Mouse (Mus musculus) left cerebral cortex, postnatal 4 days (tissue): ENCODE data around the gene Vps13d. TPM values are rescaled to one million over a fixed set of nuclear protein-coding genes. Genes with fewer than 3 reads are reported as not detected.
A peak's percentile ranks its signal among the peaks of the same experiment; 100 is the strongest.

Experiments
- DNase-seq: peaks from one replicate; pipeline ENCODE4 v3.0.0-alpha.2; 2022
- intact Hi-C: fragments of 180-260 bp; cut with DNase I; formaldehyde crosslinking; loops from one replicate; pipeline ENCODE4 v1.15.1; 2025
- total RNA-seq, 2 experiments: library from RNA; stranded (reverse); gene quantifications; 2 replicates each; pipeline ENCODE4 v1.2.3; 2021

Gene Vps13d
- 10 to 100 TPM; 50.3 to 51.0 TPM for total RNA-seq

DNA sequence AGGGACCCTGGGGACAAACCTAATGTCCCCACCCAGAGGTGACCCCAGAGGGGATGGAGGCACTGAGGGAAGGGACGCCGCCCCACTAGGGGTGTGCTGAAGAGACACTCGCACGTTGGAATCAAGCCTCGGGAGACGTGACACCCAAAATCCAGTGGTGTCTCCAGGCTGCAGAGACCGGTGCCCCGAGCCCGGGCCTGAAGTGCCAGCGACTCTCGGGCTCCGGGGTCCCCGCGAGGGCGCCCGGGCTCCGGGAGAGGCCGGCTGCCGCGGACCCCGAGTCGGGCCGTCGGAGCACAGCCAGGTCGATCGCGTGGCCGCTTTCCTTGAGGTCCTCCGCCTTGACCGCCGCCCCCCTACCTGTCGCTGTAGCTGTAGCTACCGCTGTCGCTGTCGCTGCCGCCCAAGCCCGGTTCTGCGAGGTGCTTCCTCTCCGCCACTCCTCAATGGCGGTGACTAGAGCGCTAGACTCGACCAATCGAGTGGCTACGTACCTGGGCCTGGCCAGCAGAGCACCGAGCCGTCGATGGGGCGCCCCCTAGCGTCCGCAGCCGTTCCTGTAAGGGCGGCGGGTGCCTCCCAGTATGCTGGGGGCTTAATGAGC lies at the start of gene Vps13d:
Gene Vps13d, minus strand, starts transcription at position 447 of the 604 bp plus-strand sequence.
- peak; percentile 94 for DNase-seq
- intact Hi-C loops, result no loop called here

DNA sequence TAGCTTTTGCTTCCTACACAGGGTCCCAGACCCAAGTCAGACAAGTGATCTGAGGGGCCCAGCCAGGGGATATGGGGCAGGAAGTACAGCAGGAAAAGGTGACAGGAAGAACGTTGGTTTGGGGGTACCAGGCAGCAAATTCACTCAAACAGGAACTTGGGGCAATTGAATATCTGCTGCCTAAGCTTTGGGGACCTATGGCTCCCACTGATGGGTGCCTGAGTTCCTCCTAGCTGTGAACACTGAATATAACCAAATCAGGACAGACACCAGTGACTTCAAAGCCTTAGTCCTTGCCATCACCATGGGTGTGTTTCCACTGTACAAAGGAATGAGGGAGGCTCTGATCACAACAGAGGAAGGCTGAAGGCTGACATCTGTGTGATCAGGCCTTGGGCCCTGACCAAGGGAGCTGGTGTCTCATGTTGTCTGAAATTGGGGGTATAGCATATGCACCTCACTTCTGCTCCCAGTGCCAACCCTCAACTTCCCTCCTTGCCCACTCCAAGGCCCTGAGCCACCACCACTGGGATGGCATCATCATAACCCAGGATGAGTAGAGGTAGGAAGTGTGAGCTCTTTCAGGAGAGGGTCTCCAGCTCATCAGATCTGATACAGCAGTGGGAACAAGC lies 48.0 kb upstream of the Vps13d start:
- intact Hi-C loops, result no loop called here
- no peak for DNase-seq

GRCm38 (mm10) chr4:145240723-145241231 lies 46.0 kb upstream of the Vps13d start:
- intact Hi-C loops, result no loop called here
- no peak for DNase-seq

GRCm38 (mm10) chr4:145239049-145239830 lies 44.4 kb upstream of the Vps13d start:
- DNase-seq, result peak; percentile 86
- intact Hi-C loops, result no loop called here

DNA sequence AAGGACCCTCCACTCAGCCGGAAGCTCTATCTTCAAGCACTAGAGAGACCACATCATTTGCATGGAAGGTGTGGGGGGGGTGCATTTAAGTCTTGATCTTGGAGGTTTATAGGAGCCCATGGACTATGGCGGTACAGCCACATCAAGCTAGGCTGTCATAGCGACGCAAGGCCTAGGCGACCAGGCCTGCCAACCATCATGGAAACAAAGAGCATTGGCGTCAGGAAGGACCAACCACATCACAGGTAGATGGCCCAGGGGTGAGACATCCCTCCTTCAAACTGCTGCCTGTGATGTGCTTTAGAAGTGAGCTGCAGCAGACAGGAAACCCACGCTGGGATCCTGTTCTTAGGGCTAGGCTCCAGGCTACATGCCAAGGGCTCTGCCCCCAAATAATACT lies 41.2 kb upstream of the Vps13d start:
- DNase-seq, result no peak
- intact Hi-C loops, result no loop called here

DNA sequence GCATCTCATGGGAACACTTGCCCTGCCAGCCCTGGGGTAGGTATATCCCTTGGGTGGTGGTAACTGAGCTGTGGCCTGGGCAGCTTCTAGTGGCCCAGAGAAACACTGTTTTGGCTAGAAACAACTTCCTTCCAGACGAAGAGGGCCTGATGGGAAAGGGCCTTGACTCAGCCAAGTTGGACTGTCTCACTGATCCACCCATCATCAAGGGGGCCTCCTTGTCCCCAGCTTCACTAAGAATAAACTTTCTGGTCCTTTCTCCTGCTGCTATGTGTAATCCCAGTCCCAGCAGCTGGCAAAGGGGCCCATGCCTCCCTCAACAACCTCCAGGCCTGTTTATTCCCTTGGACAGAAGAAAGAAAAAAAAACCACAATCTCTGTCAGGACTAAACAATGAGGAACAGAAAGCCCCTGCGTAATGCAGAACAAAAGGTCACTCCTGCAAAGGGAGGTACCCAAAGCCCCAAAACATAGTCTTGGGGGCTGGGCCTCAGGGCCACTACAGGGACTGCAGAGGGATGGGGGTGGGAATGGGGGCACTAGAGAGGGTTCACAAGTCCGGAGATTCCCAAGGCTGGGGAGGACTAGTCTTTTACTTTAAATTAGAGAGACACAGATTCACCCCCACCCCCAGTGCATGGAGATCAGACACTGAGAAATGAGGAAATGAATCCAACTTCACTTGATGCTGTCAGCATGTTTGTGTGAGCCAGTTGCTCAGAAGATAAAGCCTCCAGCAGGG lies 38.9 kb upstream of the Vps13d start:
- intact Hi-C loops, result no loop called here
- no peak for DNase-seq

DNA sequence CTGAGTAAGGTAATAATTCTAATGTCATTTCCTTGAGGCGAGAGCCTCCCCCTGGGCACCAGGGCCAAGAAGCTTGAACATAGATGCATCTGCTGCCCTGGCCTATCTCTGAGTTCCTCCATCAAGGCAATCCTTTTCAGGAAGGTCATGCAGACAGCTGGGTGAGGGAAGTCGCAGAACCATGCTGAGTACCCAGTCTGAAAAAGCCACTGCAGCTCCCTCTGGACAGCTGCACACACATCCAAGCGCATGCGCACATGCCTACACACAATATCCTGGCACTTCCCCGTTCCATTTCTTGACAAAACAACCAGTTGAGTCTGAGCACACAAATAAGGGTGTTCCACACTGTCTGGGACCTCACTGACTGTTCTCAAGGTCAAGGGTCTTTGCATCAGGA lies 36.9 kb upstream of the Vps13d start:
- intact Hi-C loops, result no loop called here
- no peak for DNase-seq

DNA sequence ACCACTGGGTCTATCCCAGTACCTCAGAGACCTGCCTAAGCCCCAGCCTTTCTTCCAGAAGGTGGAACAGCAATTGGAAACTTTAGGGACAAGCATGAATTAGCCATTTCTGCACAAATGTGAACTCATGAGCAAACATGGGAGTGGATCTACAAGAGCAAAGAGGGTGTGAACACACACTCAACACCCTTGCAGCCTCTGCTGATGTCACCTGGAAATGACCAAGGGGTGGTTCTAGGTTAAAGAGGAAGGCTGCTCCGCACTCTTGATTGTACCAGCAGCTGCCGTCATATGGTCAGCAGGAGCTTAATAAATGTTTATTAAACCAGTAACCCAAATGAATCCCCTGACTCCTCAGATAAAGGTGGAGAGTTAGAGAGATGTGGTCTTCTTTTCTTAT lies 35.8 kb upstream of the Vps13d start:
- DNase-seq, result no peak
- intact Hi-C loops, result no loop called here

GRCm38 (mm10) chr4:145229524-145230163 lies 34.8 kb upstream of the Vps13d start:
- intact Hi-C loops, result no loop called here

DNA sequence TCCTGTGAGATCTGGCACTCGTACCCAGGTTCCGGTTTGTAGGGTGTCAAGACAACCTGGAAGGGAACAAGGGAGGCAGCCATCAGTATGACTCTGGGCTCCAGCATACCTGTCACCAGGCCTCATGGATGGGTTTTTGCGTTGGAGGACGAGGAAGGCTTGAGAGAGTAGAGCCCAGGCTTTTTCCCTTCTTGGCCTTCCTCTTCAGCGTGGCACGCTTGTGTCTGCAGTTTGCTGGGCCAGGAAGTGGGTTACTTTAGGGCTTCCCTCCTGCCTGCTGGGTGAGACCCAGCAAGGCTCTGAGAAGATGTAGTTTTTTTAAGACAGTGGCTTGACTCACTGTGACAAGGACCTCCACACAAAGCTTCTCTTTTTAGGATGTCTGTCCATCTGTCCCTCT lies 34.2 kb upstream of the Vps13d start:
- intact Hi-C loops, result no loop called here

More at GRCm38 (mm10) chr4:145229524-145230163, 34.8 kb upstream of the Vps13d start:
- no peak for DNase-seq

GRCm38 (mm10) chr4:145224613-145225012 lies 29.8 kb upstream of the Vps13d start:
- DNase-seq, result no peak
- intact Hi-C loops, result no loop called here

More for the DNA sequence above, 34.2 kb upstream of the Vps13d start:
- DNase-seq, result no peak

DNA sequence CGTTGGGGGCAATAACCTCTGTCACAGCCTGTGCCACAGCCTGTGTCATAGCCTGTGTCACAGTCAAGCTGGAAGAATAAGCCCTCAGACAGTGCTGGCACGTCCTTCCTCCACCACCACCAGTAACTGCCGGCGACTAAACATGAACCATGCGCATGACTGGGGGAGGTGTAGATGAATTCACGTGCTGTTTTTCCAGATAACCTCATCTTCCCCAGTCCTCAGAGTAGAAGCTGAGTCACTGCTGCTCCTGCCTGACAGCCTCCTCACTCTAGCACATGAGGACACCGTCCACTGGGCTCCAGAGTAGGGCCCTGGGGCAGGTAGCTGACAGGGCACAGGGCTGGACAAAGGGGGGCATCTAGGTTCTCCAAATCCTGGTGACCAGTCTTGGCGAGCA lies 27.3 kb upstream of the Vps13d start:
- no peak for DNase-seq

DNA sequence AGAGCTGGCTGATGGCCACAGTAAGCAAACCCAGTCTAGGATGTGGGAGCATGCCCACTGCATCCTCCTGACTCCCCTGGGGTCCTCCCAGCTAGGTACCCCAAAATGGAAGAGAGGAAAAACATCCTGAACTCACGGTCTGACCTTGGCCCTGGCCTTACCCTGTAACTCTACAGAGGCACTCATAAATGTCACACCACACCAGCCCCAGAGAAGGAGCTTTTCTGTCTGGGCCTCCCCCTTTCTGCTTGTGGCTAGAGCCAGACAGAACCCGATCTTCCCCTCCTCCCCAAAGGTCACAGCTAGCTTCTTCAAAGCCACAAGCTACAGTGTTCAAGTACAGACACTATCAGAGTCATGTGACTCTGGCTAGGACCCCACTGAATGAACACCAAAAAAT lies 26.6 kb upstream of the Vps13d start:
- intact Hi-C loops, result no loop called here
- no peak for DNase-seq

More for the DNA sequence above, 27.3 kb upstream of the Vps13d start:
- intact Hi-C loops, result no loop called here

GRCm38 (mm10) chr4:145220001-145220400 lies 25.2 kb upstream of the Vps13d start:
- DNase-seq, result no peak

GRCm38 (mm10) chr4:145219240-145219985 lies 24.6 kb upstream of the Vps13d start:
- intact Hi-C loops, result no loop called here
- no peak for DNase-seq

More at GRCm38 (mm10) chr4:145220001-145220400, 25.2 kb upstream of the Vps13d start:
- intact Hi-C loops, result no loop called here

- intact Hi-C loops, result loop anchor here (2.0 kb wide), 1 partner anchor 65 kb away; no protein-coding TSS in a partner anchor
- peak; percentile 13 for DNase-seq
Measured at GRCm38 (mm10) chr4:145217837-145218236, 23.0 kb upstream of the Vps13d start.

DNA sequence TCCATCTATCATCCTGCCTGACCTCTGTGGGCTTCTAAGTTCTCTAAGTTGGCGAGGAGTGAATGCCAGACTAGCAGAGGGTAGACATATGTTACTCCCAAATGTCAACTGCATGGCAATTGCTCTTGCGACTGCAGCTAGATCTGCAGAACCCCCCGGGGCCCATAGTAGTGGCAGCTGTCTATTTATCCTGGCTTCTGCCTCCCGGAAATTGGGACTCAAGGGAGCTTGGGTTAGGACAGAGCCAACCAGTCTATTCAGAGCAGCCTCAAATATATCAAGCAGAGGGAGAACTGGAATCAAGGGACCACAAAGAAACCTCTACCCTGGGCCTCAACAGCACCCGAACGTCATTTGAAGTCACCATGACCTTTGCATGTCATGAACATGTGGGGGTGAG lies 22.2 kb upstream of the Vps13d start:
- DNase-seq, result no peak
- intact Hi-C loops, result loop anchor here (2.0 kb wide), 1 partner anchor 66 kb away; no protein-coding TSS in a partner anchor

GRCm38 (mm10) chr4:145215396-145215795 lies 20.6 kb upstream of the Vps13d start:
- DNase-seq, result no peak
- intact Hi-C loops, result no loop called here

DNA sequence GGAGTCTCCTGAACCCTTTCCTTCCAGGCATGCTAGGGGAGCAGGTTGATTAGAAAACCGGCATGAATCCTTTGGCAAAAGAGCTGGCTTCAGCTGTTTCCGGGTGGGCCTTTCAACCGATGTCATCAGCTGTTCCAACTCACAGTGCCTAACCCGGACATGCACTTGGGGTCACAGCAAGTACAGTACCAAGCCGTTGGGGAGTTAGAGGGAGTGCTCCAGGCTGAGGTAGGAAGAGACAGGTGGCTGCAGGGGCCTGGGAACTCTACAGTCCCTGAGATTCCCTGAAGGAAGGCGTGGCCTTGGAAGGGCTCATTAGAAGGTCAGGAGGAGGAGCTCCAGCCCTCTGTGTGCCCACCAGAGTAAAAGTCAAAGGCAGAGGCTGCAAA lies 20.0 kb upstream of the Vps13d start:
- intact Hi-C loops, result no loop called here
- no peak for DNase-seq
